Mouse (Mus musculus): Measurements from ENCODE around the gene Scgn.

Scgn gene

DNA sequence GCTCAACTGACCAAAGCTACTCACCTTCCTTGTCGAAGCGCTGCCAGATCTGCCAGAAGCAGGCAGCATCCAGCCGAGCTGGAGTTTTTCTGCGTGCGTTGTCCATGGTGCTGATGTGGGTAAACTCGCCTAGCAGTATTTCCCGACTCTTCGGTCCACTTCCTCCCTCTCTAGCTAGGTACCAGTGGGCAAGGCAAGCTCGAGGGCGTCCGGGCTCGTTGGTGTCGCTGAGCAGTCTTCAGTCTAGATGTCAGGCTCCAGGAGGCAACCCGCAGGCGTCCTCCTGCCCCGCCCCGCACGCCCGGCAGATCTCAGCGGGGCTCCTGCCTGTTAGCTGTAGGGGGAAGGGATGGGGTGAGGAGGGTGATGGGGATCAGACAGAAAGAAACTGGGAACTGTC is at the start of gene Scgn:
Gene Scgn, minus strand, starts transcription at position 287 of the 400 bp plus-strand sequence.
- DNase-seq (ENCODE audit: low spot score in 2 of 2), result no peak

DNA sequence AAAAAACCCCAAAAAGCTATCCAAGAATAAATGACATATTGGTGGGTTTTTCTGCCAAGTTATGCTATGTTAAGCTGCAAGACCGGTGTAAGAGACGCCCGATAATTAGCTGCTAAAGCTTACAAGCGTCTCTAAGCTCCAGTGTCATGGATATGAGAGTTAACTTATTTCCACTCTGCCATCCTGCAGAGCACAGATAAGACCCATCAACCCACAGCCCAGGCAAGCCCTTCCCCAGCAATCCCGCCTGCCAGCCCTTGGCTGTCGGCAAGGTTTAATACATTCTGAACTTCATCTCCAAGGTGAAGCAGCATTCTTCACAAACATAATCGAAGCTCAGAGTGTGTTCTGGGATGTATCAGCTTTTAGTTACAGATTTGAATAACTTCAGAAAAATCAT is 49.2 kb upstream of the Scgn start:
- no peak for DNase-seq (ENCODE audit: low spot score in 2 of 2)

DNA sequence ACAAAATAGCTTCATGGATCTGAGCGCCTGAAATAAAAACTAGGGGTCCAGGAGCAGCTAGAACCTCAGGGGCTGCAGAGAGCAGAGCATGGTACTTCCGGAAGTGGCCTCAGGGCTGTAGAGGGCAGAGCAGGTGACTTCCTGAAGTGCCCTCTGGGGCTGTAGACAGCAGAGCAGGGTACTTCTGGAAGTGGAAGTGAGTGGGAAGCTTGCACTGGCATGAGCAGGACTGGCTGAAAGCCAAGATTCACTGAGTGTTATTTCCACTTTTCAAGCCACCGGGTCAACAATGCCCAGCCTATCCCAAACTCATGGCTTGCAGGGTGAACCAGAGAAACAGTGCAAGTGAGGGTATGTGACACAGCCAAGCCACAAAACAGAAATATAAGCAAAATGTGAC is 46.5 kb upstream of the Scgn start:
- no peak for DNase-seq (ENCODE audit: low spot score in 2 of 2)

DNA sequence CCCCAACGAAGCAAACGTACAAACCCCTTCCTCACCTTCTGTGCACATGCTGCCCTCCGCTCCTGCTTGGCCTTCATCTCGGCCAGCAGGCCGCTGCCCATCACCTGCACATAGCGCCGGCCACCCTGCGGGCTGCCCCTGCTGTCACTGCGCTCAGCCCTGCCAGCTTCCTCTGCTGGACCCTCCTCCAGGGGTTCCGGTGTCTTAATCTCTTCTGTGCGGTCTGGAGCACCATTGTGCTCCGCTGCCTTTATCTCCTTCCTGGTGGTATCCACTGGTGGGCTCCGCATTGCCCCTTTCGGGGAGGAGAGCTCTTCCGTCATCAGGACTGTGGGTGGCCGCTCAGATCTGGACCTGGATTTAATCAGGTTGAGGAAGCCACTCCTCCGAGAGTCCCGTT is 45.1 kb upstream of the Scgn start:
- no peak for DNase-seq (ENCODE audit: low spot score in 2 of 2)

DNA sequence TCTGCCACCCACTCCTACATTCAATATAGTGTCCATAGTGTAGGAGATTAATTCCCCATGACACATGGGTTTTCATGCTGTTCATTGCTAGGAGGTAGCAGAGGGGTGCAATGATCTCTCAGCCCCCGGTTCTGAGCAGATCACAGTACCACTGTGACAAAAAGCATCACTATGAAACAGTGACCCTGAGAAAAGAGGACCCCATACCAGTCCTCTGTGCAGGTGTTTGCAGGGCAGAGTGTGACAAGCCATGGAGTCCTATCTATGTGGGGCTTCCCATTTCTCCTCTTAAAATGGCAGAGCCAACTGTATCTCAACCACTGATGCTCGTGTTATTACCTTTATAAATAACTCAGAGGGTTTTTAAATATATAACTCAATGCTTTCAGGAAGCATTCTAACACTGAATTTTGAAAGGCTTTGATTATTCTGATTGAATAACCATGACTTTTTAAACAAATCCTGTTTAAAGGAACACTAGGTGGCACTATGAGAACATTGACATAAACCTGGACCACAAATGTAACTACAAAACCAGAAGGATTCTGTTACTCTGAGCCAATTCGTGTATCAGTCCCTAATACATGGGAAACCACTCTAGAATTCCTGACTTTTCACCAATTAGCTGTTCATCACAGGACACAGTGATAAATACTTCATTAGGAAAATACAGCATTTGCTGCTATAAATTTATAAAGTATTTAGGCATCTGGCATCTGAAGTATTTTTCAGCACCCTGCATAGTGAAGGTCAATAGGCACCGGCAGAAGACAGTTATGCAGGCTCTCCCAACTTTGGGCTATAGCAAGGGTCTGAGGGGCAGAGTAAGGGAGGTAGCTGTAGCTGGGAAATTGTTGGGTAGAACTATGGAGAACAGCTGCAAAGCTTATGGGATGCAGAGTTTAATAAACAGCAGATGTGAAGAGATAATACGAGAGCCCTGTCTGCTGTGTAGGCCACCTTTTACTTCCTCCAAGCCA is 36.5 kb upstream of the Scgn start:
- no peak for DNase-seq (ENCODE audit: low spot score in 2 of 2)

DNA sequence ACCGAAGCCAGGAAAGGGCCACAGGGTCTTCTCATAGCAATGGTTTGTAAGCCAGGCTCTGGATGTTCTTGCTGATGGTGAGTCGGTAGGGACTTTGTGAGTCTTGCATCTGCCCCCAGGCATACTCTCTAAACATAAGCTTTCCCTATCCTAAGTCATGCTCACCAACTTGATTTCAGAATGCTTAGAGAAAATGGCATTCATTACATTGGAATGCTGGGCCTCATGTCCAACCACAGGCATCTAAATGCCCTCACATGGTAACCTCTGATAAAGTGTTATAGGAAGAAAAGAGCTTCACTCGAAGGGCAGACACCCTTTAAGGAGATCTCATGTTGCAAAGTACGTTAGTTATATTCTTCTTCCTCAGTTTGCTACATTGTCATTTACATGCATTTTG is 27.5 kb upstream of the Scgn start:
- no peak for DNase-seq (ENCODE audit: low spot score in 2 of 2)

DNA sequence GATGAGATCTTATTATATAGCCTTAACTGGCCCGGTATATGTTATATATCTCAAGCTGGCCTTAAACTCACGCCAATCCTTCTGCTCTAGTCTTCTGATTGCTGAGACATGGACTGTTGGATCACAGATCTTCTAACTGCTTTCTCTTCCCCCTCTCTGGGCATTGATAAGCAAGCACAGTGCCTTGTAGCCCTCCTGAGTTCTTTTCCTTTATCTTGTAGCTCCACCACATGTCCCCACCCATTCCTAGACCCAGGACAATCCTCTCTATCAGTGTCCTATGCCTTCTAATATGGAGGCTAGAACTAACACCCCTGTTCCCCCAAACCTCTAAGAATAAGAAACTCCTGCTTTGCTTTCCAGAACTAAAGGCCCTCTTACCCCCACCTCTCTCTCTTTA is 14.5 kb upstream of the Scgn start:
- no peak for DNase-seq (ENCODE audit: low spot score in 2 of 2)

DNA sequence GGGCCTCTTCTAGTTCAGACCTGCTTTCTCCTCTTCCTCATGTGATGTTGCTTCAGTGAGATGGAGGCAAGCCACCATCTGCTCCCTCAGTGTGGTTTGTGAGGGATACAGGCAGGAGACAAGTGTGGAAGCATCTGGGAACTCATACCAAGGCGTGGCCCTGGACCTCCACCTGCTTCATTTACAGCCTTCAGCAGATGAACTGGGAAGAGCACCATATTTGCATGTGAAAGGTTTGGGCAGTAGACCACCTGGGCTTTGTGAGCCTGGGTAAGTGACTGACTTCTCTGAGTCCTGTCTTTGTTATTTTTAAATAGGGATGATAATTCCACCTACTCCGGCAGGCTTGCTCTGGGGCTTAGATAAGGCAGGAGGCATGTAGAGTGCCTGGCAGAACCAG is 10.8 kb upstream of the Scgn start:
- DNase-seq (ENCODE audit: low spot score in 2 of 2), result no peak

DNA sequence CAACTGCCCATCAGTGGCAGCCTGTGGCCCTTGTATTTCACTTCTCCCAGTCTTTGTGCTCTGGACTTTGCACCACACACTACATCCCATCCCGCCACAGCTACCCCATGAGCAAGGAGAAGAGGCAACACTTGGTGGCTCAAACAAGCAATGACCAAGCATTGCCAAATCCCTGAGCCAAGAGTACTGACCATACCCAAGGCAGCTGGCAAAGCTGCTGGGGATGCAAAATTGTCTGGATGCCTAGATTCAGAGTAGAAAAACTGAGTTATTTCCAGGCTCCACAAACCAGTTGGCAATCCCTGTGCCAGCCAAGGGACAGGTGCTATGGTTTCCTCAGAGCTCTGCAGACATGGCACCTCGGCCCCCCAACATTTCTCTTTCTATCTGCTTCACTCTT is 10.1 kb upstream of the Scgn start:
- DNase-seq (ENCODE audit: low spot score in 2 of 2), result no peak

DNA sequence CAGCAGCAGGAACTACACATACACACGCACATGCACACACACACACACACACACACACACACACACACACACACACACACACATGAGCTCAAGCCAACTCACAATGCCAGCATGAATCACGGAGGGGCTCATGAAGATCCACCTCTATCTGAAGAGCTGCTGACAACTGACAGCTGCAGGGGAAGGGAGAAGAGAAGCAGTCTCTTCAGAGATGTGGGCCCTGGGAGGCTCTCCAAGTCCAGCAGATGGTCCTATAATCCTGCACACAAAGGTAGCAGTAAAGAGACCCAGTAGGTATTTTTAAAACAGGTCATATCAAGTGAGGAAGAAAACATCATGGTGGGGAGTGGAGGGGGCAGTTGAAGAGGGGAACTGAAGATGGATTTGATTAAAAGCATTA is 7.8 kb upstream of the Scgn start:
- no peak for DNase-seq (ENCODE audit: low spot score in 2 of 2)

DNA sequence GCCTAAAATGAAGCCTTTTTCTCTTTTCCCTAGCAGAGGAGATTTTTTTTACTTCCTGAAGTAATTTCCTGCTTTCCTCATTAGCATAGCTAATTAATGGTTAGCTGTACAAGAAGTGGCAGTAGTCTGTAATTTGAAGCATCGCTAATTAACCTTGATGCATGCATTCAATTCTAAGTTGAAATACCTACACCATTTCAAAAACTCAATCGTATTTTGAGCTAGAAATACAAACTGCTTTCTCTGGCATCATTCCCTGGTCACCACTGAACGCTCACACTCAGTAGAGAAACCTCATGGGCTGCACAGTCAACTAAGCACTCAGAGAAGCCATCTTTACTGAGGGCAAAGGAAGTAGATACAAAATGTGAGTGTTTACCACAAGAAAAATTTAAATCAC is 3.7 kb upstream of the Scgn start:
- no peak for DNase-seq (ENCODE audit: low spot score in 2 of 2)

DNA sequence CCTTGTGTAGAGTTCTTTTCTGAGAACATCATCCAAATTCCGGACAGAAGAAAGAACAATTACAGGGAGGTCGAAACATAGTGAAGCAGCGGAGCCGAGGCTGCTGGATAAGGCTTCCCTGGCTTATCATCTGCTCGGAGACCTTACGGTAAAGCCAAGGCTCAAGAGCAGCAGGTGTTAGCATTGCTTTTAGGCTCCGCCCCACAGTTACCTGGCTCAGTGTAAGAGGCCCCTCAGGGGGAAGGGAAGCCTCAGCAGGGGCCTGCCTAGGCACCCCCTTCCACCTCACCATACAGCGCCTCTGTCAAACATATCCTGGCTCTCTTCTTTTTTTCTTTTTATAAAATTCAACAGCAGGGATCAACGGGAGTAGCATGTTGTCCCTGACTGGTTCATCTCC is 3.0 kb upstream of the Scgn start:
- DNase-seq (ENCODE audit: low spot score in 2 of 2), result no peak

DNA sequence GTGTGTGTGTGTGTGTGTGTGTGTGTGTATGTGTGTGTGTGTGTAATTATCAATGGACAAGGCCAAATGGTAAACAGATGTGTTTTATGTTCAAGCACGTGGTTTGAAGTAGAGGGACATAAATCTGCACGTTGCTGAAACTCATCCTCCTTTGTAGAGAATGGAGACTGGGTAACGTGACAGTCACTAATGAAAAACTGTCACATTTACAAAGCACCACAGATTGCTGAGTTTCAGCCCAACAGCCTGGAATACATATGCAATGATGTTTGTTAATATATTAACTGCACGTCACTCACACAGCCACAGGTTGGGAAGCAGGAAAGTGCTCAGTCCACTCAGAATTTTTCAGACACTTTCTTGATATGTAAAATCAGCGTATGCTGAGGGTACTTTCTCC is 563 bp downstream of the Scgn start:
- DNase-seq (ENCODE audit: low spot score in 2 of 2), result no peak

DNA sequence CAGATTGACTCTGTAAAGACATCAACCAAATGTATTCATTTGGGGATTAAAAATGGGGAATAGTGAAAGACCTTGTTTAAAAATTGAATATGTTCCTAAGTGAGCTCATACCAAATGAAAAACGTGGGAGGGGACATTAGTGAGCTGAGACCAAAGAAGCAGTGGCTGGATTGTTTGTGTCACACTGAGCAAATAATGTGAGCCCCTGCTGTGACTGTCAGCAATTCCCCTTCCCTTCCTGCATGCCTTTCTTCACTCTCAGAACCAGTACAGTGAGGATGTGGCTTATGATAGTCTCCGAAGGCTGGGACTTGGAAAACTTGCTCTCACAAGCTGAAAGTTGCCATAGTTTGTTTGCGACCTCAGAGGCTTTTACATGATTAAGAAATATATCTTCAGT is 5.9 kb downstream of the Scgn start:
- no peak for DNase-seq (ENCODE audit: low spot score in 2 of 2)

DNA sequence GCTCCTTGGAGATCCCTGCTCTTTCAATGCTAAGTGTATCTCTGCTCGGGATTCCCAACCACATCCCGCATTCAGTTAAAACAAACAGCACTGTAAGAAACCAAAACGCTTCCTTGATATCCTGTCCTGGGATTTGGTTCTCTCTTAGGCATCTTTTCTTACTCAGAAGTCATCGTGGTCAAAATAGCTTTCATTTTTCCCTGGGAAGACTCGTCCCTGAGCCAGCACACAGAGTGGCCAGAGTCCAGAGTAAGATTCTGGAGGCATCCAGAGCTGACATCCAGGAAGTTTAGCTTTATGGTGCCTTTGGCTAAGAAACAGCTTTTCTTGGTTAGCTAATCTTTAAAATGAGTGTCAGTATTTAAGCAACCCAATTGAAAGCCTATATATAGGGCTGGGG is 18.7 kb downstream of the Scgn start:
- no peak for DNase-seq (ENCODE audit: low spot score in 2 of 2)

DNA sequence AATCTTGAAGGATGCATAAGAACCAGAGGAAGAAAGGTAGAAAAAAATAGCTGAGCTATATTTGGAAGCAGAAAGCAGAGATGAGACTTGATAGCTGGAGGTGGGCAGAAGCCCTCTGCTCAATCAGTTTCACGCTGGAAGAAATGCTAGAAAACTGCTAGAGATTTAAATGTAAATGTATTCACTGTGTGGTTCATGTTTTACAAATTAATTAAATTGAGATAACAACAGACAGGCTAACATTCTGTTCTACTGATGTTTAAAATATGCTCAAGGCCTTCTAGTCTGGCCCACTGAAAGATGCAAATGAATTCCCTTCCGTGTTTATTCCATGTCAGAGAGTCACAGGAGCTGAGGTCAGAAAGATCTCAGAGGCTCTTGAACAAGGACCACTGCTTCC is 19.1 kb downstream of the Scgn start:
- DNase-seq (ENCODE audit: low spot score in 2 of 2), result no peak

DNA sequence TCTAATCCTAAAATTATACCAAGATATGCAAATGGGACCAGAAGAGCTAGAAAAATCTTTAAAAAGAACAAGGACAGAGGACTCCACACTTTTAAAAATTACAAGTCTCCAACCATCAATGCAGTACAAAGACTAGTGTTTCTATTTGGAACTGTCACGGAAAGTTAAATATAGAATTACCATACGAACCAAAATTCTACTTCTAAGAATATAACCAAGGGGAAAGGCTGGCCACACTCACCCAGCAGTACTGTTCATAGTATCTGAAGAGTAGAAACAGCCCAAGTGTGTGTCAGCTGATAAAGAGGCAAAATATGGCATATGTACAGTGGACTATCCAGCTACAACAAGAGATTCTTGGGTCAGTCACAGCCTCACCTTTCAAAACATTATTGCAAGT is 26.1 kb downstream of the Scgn start:
- no peak for DNase-seq (ENCODE audit: low spot score in 2 of 2)

DNA sequence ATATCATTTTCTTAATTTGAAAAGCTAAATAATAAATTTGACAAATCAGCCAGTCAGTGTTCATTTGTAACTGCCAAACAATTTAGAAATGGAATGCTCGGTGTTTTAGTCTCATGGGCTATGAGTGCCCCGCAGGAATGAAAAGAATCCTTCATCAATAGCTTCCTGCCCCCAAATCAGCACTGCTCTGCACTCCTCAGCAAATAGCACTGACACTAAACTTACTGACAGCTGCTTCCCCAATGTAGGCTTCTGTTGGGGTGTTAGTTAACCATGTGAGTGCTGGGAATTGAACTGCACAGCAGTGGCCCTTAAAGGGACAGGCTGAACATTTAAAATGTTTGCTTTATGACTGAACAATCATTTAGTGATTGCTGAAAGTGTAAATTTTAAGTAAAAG is 31.2 kb downstream of the Scgn start:
- no peak for DNase-seq (ENCODE audit: low spot score in 2 of 2)

DNA sequence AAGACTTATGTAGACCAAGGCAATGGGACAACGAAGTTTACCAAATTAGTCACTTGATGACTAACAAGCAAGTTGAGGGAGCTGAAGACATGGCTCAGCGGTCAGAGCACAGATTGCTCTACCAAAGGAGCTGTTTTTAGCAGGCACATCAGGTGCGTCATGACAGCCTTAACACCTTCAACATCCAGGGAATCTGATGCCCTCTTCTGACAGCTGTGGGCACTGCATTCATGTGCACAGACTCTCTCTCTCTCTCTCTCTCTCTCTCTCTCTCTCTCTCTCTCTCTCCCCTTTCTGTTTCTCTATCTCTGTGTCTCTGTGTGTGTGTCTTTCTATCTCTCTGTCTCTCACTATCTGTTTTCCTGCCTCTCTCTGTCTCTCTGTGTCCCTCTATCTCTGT is 40.1 kb downstream of the Scgn start:
- DNase-seq (ENCODE audit: low spot score in 2 of 2), result no peak

DNA sequence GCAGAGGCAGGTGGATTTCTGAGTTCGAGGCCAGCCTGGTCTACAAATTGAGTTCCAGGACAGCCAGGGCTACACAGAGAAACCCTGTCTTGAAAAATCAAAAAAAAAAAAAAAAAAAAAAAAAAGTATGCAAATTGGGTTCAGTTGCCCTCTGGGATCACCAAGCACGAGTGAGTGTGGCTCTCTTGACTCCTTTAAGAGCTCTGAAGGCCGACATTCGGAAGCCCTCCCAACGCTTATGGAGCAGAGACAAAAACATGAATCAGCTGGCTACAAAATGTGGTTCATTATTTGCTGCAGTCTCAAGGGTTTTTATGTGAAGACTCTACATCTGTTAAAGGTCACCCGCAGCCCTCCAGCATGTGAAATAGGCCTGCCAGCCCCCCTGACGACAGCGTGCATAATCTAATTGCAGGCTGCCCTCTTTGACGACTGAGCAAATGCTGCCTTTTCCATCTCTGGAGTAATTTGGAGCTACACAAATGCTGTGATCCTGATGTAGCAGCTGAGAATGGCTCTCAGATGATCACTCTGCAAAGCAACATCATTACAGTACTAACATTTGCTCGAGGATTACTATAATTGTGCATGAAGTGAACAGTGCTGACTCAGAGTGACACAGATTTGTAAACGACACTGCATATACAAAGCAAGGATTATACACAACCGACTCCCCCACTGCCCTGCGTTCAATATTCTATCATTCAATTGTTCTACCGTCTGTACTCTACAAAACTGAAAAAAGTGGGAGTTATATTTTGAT is 41.3 kb downstream of the Scgn start:
- DNase-seq (ENCODE audit: low spot score in 2 of 2), result no peak

DNA sequence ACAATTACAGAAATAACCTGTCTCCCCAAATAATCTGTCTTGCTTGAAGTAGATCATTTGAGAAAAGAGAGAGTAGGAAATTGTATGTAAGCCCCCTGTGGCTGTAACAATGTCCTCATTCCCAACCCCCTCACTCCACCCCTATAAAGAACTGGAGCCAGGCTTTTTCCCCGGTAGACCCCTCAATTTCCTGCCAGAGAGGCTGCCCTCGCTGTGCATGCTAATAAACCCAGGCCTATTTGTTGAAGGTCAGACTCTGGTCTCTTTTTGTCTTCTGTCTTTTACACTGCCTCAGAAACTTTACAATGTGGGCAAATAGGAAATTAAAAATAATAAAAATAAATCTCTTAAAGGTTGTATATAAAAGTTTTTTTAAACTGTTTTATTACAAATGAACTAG is 44.8 kb downstream of the Scgn start:
- DNase-seq (ENCODE audit: low spot score in 2 of 2), result no peak

DNA sequence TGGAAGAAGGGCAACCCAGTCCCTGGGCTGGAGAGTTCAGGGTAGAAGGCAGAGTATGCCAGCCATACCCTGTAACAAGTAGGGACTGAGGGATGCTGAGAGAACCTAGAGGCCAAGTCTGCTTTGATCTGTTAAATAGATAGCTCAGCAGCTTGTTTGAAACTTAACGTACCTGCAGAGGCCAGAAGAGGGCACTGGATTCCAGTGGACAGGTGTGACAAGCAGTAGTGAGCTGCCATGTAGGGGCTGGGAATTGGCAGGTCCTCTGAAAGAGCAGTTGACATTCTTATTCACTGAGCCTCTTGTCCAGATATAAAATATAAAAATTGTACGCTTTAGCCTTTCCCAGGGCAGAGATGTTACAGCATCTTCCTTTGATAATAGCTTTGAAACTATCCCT is 48.2 kb downstream of the Scgn start:
- DNase-seq (ENCODE audit: low spot score in 2 of 2), result no peak

DNA sequence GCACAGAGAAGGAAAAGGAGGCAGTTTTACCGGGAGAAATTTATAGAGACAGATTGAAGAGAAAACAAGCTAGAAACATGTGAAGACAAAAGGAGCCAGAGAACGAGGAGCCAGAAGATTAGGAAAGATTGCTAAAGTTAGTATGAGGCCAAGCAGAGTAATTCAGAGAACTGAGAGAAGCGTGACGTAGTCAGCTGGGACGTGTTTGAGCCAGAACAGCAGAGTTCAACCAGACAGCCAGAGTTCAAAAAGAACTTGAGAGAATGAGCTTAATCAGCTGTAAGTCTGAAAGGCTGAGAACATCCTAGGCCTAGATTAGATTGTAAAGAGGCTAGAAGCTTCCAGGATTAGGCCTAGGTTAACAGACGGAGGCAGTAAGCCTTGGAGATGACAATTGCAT is 50.7 kb downstream of the Scgn start:
- DNase-seq (ENCODE audit: low spot score in 2 of 2), result no peak

Measured in frontal cortex, postnatal 14 days (tissue).